Mouse (Mus musculus) ZHBTc4 (cell line): ENCODE data around the gene Mroh8.
A peak's percentile ranks its signal among the peaks of the same experiment; 100 is the strongest.

Experiments used
- DNase-seq: peaks from one replicate; pipeline ENCODE4 v3.0.0-alpha.2; 2011; ENCODE audit warnings: low read depth, low spot score

Mroh8 gene

GRCm38 (mm10) chr2:157279416-157279800 lies at the start of gene Mroh8:
Gene Mroh8 (minus strand): TSS chr2:157279549.
- DNase-seq, result no peak

- DNase-seq, result peak; percentile 85
Observed at GRCm38 (mm10) chr2:157328570-157328969, 49.2 kb upstream of the Mroh8 start.

- no peak for DNase-seq
Observed at GRCm38 (mm10) chr2:157328106-157328505, 48.8 kb upstream of the Mroh8 start.

GRCm38 (mm10) chr2:157325238-157325637 lies 45.9 kb upstream of the Mroh8 start:
- DNase-seq, result no peak

- no peak for DNase-seq
Observed at GRCm38 (mm10) chr2:157322029-157322766, 42.8 kb upstream of the Mroh8 start.

- DNase-seq, result no peak
Observed at GRCm38 (mm10) chr2:157320886-157321285, 41.5 kb upstream of the Mroh8 start.

GRCm38 (mm10) chr2:157320135-157320534 lies 40.8 kb upstream of the Mroh8 start:
- DNase-seq, result no peak

- no peak for DNase-seq
Observed at GRCm38 (mm10) chr2:157317220-157317619, 37.9 kb upstream of the Mroh8 start.

- no peak for DNase-seq
Observed at GRCm38 (mm10) chr2:157316358-157316933, 37.1 kb upstream of the Mroh8 start.

- DNase-seq, result no peak
Observed at GRCm38 (mm10) chr2:157315486-157315885, 36.1 kb upstream of the Mroh8 start.

- no peak for DNase-seq
Observed at GRCm38 (mm10) chr2:157314310-157314709, 35.0 kb upstream of the Mroh8 start.

- no peak for DNase-seq
Observed at GRCm38 (mm10) chr2:157313718-157314117, 34.4 kb upstream of the Mroh8 start.

GRCm38 (mm10) chr2:157310963-157311637 lies 31.8 kb upstream of the Mroh8 start:
- no peak for DNase-seq

- DNase-seq, result peak; percentile 62
Observed at GRCm38 (mm10) chr2:157309611-157310010, 30.3 kb upstream of the Mroh8 start.

GRCm38 (mm10) chr2:157308273-157308917 lies 29.0 kb upstream of the Mroh8 start:
- DNase-seq, result no peak

- no peak for DNase-seq
Observed at GRCm38 (mm10) chr2:157307715-157308265, 28.4 kb upstream of the Mroh8 start.

- DNase-seq, result no peak
Observed at GRCm38 (mm10) chr2:157306091-157307032, 27.0 kb upstream of the Mroh8 start.

GRCm38 (mm10) chr2:157303096-157303495 lies 23.7 kb upstream of the Mroh8 start:
- no peak for DNase-seq

- no peak for DNase-seq
Observed at GRCm38 (mm10) chr2:157300051-157300450, 20.7 kb upstream of the Mroh8 start.

GRCm38 (mm10) chr2:157296105-157296689 lies 16.8 kb upstream of the Mroh8 start:
- DNase-seq, result no peak
